Mouse (Mus musculus): Measurements from ENCODE around the gene Fstl4.

Gene Fstl4

GRCm38 (mm10) chr11:52764461-52764893 lies at the start of gene Fstl4:
Gene Fstl4, plus strand, starts transcription at chr11:52764634.
- in situ Hi-C loops (cut with MboI; ENCODE audit: unreplicated experiment in 2 of 2): no loop called here

- in situ Hi-C loops (cut with MboI; ENCODE audit: unreplicated experiment in 2 of 2): no loop called here
Observed at GRCm38 (mm10) chr11:52718570-52718969, 45.9 kb upstream of the Fstl4 start.

- in situ Hi-C loops (cut with MboI; ENCODE audit: unreplicated experiment in 2 of 2): loop anchor here (10.0 kb wide), 1 partner anchor 534 kb away; no protein-coding TSS in a partner anchor
Observed at GRCm38 (mm10) chr11:52721087-52721486, 43.3 kb upstream of the Fstl4 start.

- in situ Hi-C loops (cut with MboI; ENCODE audit: unreplicated experiment in 2 of 2): loop anchor here (10.0 kb wide), 1 partner anchor 532 kb away; no protein-coding TSS in a partner anchor
Observed at GRCm38 (mm10) chr11:52722706-52723105, 41.7 kb upstream of the Fstl4 start.

- in situ Hi-C loops (cut with MboI; ENCODE audit: unreplicated experiment in 2 of 2): loop anchor here (10.0 kb wide), 1 partner anchor 529 kb away; no protein-coding TSS in a partner anchor
Observed at GRCm38 (mm10) chr11:52726001-52726400, 38.4 kb upstream of the Fstl4 start.

GRCm38 (mm10) chr11:52728479-52728878 lies 36.0 kb upstream of the Fstl4 start:
- in situ Hi-C loops (cut with MboI; ENCODE audit: unreplicated experiment in 2 of 2): loop anchor here (10.0 kb wide), 1 partner anchor 526 kb away; no protein-coding TSS in a partner anchor

GRCm38 (mm10) chr11:52729890-52730289 lies 34.5 kb upstream of the Fstl4 start:
- in situ Hi-C loops (cut with MboI; ENCODE audit: unreplicated experiment in 2 of 2): loop anchor here (10.0 kb wide), 1 partner anchor 525 kb away; no protein-coding TSS in a partner anchor

GRCm38 (mm10) chr11:52731979-52732378 lies 32.5 kb upstream of the Fstl4 start:
- in situ Hi-C loops (cut with MboI; ENCODE audit: unreplicated experiment in 2 of 2): no loop called here

- in situ Hi-C loops (cut with MboI; ENCODE audit: unreplicated experiment in 2 of 2): no loop called here
Observed at GRCm38 (mm10) chr11:52734493-52735195, 29.8 kb upstream of the Fstl4 start.

GRCm38 (mm10) chr11:52739187-52739586 lies 25.2 kb upstream of the Fstl4 start:
- in situ Hi-C loops (cut with MboI; ENCODE audit: unreplicated experiment in 2 of 2): no loop called here

- in situ Hi-C loops (cut with MboI; ENCODE audit: unreplicated experiment in 2 of 2): no loop called here
Observed at GRCm38 (mm10) chr11:52740466-52740865, 24.0 kb upstream of the Fstl4 start.

GRCm38 (mm10) chr11:52743956-52744355 lies 20.5 kb upstream of the Fstl4 start:
- in situ Hi-C loops (cut with MboI; ENCODE audit: unreplicated experiment in 2 of 2): no loop called here

- in situ Hi-C loops (cut with MboI; ENCODE audit: unreplicated experiment in 2 of 2): no loop called here
Observed at GRCm38 (mm10) chr11:52744593-52745450, 19.6 kb upstream of the Fstl4 start.

- in situ Hi-C loops (cut with MboI; ENCODE audit: unreplicated experiment in 2 of 2): no loop called here
Observed at GRCm38 (mm10) chr11:52747206-52747605, 17.2 kb upstream of the Fstl4 start.

- in situ Hi-C loops (cut with MboI; ENCODE audit: unreplicated experiment in 2 of 2): no loop called here
Observed at GRCm38 (mm10) chr11:52747766-52748456, 16.5 kb upstream of the Fstl4 start.

GRCm38 (mm10) chr11:52749988-52750387 lies 14.4 kb upstream of the Fstl4 start:
- in situ Hi-C loops (cut with MboI; ENCODE audit: unreplicated experiment in 2 of 2): no loop called here

- in situ Hi-C loops (cut with MboI; ENCODE audit: unreplicated experiment in 2 of 2): no loop called here
Observed at GRCm38 (mm10) chr11:52752524-52752923, 11.9 kb upstream of the Fstl4 start.

GRCm38 (mm10) chr11:52753261-52753660 lies 11.2 kb upstream of the Fstl4 start:
- in situ Hi-C loops (cut with MboI; ENCODE audit: unreplicated experiment in 2 of 2): no loop called here

GRCm38 (mm10) chr11:52761800-52762199 lies 2.6 kb upstream of the Fstl4 start:
- in situ Hi-C loops (cut with MboI; ENCODE audit: unreplicated experiment in 2 of 2): no loop called here

GRCm38 (mm10) chr11:52764894-52765677 lies 652 bp downstream of the Fstl4 start:
- in situ Hi-C loops (cut with MboI; ENCODE audit: unreplicated experiment in 2 of 2): no loop called here
